8 mouse cellular contexts compared by ENCODE assay signal in genomic region chr17:34225911-34226310, GRCm38 (mm10).
DNase-seq lines count a peak whose midpoint lies in the region.

No protein-coding gene starts in this region.

- DNase-seq in B cell, adult 2 months, result peak; percentile 0
- DNase-seq in heart, adult 11 months, result peak; percentile 90
- DNase-seq in layer of hippocampus, adult 9-11 months, result peak; percentile 2
- peak; percentile 35 to 79 for DNase-seq in spleen, postnatal 4 days (ENCODE audit: low spot score in 2 of 2)
- peak; percentile 51 for DNase-seq in testis, postnatal 10 days (ENCODE audit: low spot score)
- DNase-seq in thymus, postnatal 10 days (ENCODE audit: low spot score in 2 of 2), result peak; percentile 4 to 12
- DNase-seq in thymus, postnatal 14 days, result peak; percentile 11
- DNase-seq in thymus, postnatal 4 days, result peak; percentile 18

Comparison
In these comparisons a context has a peak if more than half of its experiments do, and no peak if none do; other contexts are left out.
1. Peak in every context shown above with its lines: DNase-seq.
2. DNase-seq: peak in every context shown above with its lines; median percentile 90 in heart, adult 11 months; 57 in spleen, postnatal 4 days; 51 in testis, postnatal 10 days; 18 in thymus, postnatal 4 days; 11 in thymus, postnatal 14 days; 8 in thymus, postnatal 10 days; 2 in layer of hippocampus, adult 9-11 months; 0 in B cell, adult 2 months.